Mouse (Mus musculus) myocyte (in vitro differentiated cells): Measurements from ENCODE around the gene Adamts12.

Source experiments
- CEBPB ChIP-seq: IDR thresholded peaks from 2 replicates; pipeline ENCODE4 v1.6.1; 2011; ENCODE audit warnings: mild to moderate bottlenecking, moderate library complexity; ENCODE audit not compliant: poor library complexity, insufficient read depth, severe bottlenecking
- MAX ChIP-seq: IDR thresholded peaks from one replicate; pipeline ENCODE4 v1.6.1; 2011; ENCODE audit warnings: low read depth, mild to moderate bottlenecking, control low read depth
- MYOG ChIP-seq, 3 experiments: IDR thresholded peaks; one replicate each; pipeline ENCODE4 v1.6.1; 2011; ENCODE audit warnings: control low read depth in 2 of 3, low read depth in 2 of 3, mild to moderate bottlenecking in 2 of 3; ENCODE audit not compliant: insufficient read length in 2 of 3, control insufficient read depth in 1 of 3, insufficient read depth in 1 of 3
- POLR2A ChIP-seq: IDR thresholded peaks from one replicate; pipeline ENCODE4 v1.6.1; 2011; ENCODE audit warnings: low read depth, mild to moderate bottlenecking, control low read depth, moderate library complexity; ENCODE audit not compliant: insufficient read length

DNA sequence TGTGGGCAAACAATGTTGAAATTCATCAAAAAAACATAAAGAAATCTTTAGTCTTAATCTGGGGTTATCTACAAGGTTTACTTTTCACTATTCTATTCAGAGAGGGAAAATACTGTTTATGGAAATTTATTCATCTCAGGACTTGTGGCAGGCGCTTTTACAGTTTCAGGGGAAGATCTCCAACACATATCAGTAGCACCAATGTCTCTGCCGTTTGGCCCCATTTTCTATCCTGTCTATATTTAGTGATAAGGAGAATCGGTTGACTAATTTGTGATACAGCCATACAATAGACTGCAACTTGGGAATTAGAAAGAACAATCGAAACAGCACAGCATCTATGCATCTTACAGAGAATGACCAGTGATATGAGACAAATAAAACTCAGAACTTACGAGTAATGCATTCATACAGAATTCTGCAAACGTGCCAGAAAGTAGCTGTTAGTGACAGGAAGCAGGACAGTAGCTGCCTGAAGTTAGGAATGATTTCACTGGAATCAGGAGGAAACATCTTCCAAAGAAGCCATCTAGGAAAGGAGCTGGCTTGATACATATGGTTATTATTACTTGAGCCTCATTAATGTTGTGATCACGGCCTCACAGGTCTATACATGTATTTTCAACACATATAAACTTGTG is 10.0 kb upstream of the Adamts12 start:
- TF ChIP-seq POLR2A (no peak), MAX (no peak), MYOG (IDR thresholded peaks at IDR 0.05; ENCODE audit: control insufficient read depth in 1 of 3, insufficient read depth in 1 of 3, insufficient read length in 2 of 3, low read depth in 2 of 3) (no peak), CEBPB (no peak)
